Mouse (Mus musculus): ENCODE data around the gene Shisa3.

DNA sequence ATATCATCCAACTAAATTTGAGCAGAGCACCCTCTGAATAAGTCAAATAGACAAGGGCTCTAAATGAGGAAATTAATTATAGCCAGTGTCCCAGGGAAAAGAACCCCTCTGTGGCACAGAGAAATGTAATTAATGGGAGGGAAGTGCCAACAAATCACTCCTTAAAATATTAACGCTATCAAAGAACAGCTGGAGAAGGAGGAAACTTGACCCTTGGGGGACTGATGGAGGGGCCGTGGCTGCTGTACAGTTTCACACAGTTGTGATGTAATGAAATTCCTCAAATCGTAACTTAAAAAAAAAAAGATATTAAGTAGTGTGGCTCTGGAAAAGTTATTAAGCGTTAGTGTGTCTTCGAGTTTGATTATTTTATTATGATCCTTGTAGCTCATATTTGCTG lies 1.7 kb upstream of the Shisa3 start:
- TF ChIP-seq POLR2A (IDR thresholded peaks at IDR 0.05; ENCODE audit: control insufficient read depth, low read depth, low read length) = no peak
- no peak for TF ChIP-seq CTCF (IDR thresholded peaks at IDR 0.05; ENCODE audit: control insufficient read depth, insufficient read depth, insufficient replicate concordance, low read depth, low read length)
